Mouse (Mus musculus) 416B (cell line): ENCODE data around the gene Erg.

Experiments used
- DNase-seq: peaks from one replicate; pipeline ENCODE4 v3.0.0; 2011; ENCODE audit warnings: low read depth

The Erg gene

DNA sequence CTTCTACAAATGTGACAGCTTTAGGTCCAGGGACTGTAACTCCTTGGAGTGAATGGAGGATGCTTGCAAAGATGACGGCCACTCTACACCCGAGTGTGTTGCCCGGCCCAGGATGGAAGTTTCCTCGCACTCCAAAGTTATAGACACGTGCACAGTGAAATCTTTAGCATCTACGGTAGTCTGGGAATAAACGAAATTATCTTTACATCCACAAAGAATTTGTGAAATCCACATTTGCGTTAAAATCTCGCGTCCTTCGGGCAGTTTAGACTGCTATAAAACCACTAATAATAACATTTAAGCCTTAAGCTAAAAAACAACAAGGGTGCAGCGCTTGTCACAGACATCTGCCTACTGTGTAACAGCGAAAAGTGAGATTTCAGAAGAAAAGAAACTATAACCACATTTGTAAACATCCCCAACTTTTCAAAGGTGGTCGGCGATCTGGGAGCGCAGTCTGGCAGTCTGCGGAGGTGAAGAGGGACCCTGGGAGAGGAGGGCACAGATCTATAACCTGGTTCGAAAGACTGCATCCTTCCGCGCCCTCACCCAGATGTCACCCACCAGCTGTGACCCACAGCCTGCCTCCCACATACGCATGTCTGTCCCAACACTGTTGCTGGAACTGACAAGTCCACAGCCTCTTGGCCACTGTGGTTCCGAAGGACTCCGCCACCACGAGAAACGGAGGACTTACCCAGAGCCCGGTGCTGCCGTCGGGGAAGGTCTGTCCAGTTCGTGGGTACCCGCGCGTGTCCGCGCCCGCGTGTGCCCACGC lies 1.5 kb downstream of the Erg start:
- DNase-seq: no peak

DNA sequence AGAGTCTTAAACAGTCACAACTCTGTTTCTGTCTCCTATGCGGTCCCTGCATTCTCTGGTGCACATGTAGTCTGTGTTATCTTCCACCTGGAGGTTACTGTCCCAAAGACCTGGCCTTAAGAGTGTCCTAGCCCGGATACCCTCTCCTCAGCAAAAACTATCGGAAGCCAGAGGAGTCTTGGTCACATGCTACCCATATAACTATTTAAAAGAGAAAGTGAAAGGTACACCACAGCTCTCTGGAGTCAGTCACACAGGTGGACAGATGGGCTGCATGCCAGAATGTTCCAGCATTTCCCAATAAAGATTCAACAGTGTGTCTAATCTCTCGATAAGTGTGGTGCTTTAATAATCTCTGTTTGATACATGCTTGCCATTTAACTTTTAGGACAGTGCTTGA lies 7.1 kb downstream of the Erg start:
- DNase-seq: no peak

- no peak for DNase-seq
These were observed 13.2 kb downstream of the Erg start for GRCm38 (mm10) chr16:95573163-95573562.

DNA sequence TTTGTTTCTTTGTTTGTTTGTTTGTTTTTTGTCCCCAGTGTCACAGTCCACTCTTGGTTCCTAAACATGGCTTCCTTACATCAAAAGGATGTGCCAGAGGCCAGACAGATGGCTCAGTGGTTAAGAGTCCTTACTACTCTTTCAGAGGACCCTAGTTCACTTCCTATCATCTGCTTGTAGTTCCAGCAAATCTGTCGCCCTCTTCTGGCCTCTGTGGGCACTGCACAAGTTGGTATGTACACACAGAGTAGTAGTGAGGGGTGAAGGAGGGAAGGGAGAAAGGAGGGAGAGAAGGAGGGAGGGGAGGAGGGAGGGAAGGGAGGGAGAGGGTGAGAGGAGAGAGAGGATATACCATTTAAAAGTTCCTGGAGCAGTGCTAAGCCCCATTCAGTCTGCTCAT lies 15.8 kb downstream of the Erg start:
- peak; percentile 87 for DNase-seq

- DNase-seq: no peak
These were observed 29.6 kb downstream of the Erg start for GRCm38 (mm10) chr16:95556834-95557233.

DNA sequence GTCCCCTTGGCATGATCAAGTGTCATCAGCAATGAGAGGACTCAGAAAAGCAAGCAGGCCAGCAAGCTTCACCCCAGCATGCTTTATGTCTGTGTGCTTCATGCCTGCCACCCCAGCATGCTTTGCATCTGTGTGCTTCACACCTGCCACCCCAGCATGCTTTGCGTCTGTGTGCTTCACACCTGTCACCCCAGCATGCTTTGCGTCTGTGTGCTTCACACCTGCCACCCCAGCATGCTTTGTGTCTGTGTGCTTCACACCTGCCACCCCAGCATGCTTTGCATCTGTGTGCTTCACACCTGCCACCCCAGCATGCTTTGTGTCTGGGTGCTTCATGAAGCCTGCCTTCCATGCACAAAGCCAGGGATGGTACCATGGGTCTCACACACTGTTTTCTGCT lies 33.3 kb downstream of the Erg start:
- DNase-seq: no peak

GRCm38 (mm10) chr16:95552495-95552894 lies 33.9 kb downstream of the Erg start:
- DNase-seq: no peak

- DNase-seq: no peak
These were observed 35.9 kb downstream of the Erg start for GRCm38 (mm10) chr16:95550496-95550895.

DNA sequence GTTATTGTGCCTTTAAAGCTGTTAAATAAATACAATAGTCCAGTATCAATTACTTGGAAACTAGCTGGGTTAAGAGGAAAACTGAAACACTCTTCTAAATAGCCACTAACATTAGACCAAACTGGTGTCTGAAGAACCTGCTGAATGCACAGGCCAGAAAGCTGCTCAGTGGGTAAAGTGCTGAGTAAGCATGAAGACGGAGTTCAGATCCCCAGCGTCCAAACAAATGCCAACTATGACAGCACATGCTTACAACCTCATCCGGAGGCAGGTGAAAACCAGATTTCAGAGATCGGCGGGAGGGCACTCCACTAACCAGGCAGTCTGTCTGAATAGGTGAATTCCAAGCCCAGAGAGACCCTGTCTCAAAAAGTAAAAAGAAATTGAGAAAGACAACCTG lies 41.6 kb downstream of the Erg start:
- no peak for DNase-seq

GRCm38 (mm10) chr16:95543471-95543870 lies 42.9 kb downstream of the Erg start:
- no peak for DNase-seq

DNA sequence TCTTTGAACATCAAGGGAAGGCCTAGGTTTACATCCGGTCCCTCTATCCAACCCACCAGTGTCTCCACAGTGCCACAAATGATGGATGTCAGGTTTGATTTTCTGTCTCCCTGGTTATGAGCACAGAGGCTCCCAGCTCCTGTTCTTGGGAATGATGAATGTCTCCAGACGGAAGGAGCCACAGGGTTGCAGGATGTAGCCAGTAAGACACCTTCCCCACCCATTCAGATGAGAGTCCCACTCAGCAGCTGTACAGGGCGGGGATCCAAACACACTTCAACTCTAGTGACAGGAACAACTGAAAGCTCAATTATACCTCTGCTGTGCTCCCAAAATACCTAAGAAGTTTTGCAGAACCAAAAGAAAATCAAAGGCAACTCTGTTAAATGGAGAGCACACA lies 51.2 kb downstream of the Erg start:
- no peak for DNase-seq

DNA sequence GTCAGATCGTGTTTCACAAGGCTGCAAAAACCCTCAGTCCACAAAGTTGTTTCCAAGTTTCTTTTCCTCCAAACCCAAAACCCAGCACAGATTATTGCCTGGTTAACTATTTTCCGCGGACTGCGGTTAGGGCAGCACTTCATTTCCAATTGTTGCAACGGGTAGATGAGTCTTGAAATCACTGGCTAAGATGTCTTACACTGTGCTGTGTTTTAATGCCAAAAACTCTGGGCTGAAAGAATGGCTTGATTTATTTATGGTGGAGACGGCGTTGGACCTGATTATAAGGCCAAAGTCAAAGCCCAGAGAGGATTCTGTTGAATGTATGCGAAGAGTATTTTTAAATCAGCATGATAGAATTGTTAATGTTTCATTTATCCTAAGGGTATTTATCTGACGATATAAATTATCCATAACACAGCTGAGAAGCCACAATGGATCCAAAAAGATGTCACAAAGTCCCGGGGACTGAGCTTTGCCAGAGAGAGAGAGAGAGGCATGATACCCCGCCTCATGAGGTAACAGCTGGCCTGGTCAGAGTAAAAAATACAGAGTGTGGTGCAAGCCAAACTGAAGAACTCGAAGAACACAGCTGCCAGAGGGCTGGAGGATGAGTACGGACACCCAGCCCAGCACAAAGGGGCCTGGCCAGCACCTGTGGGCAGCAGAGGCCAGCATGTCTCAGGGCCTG lies 53.9 kb downstream of the Erg start:
- no peak for DNase-seq

GRCm38 (mm10) chr16:95527561-95527960 lies 58.8 kb downstream of the Erg start:
- DNase-seq: no peak

GRCm38 (mm10) chr16:95519520-95519919 lies 66.9 kb downstream of the Erg start:
- no peak for DNase-seq

- DNase-seq: no peak
These were observed 80.3 kb downstream of the Erg start for GRCm38 (mm10) chr16:95506051-95506450.

GRCm38 (mm10) chr16:95496582-95497300 lies 89.7 kb downstream of the Erg start:
- no peak for DNase-seq

DNA sequence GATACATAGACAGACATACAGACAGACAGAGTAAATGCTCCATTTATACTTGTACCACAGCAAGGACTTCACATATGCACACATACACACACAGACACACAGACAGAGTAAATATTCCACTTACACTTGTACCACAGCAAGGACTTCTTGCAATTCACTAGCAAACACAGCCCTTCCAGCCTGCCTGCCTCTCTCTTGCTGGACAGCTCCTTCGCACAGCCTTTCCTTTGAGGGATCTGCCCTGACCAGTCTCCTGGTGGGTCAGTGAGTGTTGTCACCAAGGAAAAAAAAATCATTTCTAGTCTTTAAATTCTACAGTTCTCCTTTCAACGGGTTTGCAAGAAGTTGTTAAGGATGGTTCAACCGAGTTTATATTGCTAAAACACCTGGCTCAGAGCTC lies 92.3 kb downstream of the Erg start:
- peak; percentile 21 for DNase-seq

- DNase-seq: no peak
These were observed 93.1 kb downstream of the Erg start for GRCm38 (mm10) chr16:95493336-95493735.

DNA sequence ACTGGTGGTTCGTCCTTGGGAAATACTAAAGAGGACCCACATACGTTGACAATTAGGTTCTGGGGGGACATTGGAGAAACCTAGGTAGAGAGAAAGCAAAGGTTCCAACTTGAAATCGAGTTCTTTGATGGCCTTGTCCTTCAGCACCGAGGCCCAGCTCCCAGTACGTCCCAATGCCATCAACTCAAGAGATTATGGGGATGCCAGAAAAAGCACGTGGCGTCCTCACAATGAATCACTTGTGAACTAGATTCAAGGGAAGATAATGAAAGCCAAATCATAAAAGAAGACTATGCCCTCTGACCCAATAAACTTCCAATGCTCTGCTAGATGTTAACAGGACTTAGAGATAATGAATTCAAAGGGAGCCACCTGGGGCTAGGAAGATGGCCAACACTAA lies 94.2 kb downstream of the Erg start:
- DNase-seq: no peak

GRCm38 (mm10) chr16:95490386-95490785 lies 96.0 kb downstream of the Erg start:
- DNase-seq: no peak

DNA sequence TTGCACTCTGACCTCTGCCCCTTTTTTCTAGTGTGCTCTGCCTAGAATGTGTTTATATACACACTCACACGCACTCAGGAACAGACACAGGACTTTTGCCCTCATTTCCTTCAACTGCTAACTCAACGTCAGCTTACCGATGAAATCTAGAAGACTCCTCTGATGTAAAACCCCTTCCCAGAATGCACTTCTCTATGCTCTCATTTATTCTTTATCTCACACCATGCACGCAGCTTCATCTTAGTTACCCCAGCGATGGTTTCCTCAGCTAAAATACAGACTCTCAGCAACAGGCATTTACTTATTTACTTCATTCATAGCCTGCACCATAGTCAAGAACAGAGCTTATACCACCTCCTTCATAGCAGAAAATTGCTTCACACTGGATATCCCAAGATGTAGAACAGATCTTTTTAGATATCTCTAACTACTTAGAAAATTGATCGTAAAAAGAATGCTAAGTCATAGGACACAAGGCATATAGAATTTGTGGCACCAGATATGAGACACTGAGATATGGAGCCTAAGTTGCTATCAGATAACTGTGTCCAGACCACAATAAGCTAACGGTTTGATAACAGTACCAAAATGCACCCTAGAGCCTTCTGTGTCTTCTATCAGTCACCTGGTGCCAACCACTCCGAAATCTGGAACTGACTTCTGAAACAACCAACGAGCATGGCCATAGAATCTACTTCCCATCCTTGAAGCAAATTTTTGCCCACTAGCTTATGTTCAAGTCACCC lies 98.6 kb downstream of the Erg start:
- DNase-seq: no peak

DNA sequence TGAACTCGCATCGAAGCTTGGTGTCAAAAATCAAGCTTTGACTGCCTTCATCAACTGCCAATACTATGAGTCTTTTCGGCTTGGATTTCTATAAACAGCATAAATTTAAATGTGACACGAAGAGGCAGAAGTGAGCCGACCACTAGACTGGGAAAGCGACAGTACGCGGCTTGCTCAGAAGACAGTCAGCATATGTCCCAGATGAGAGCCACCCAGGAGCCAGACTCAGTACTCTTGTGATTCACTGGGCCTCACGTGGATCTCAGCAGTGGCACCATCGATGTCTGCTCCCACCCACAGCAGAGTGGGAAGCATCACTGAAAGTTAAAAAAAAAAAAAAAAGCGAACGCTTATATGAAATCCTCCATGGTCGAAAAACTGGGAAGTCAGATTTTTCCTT lies 105.2 kb downstream of the Erg start:
- DNase-seq: no peak
